Mouse (Mus musculus): ENCODE measurements at regions not wholly inside any gene's neighbourhood (a gene's known extent, or its start where the extent isn't known, plus 50 kb on each side); places are given as distances from the start of the nearest gene placed in this dataset.

DNA sequence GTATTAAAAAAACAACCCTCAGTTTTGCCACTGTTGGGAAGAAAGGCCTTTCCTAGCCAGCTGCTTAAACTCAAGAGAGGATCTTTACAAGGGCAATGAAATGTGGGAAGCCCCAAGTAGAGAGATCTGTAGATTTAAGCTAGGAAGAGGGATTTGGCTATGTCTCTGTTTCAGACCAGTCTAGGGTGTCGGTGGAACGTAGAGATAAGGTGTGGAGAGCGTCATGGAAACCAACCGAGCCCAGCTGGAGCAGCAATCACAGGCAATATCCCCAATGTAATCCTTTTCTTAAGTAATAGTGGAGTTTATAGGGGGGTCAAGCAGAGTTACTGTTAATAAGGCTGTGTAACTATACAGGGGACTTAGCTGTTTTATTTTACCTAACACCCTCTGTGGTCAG lies 204.6 kb upstream of the Mme start:
- no peak for DNase-seq (ENCODE audit: low spot score)

DNA sequence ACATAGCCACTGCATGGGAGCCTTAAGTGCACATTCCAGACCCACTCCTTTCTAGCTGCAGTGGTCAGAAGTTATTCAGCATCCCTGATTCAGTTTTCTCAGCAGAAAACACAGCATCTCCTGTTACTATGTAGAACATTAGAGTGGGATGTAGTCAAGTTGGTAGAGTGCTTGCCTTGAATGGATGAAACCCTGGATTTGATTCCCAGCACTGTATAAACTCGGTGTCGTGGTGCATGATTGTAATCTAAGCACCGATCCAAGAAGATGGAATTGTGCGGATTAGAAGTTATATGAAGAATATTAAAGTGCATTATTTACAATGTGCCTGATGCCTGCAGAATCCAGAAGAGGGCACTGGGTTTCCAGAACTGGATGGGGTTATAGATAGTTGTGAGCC lies 170.6 kb upstream of the Mme start:
- no peak for DNase-seq (ENCODE audit: low spot score)

DNA sequence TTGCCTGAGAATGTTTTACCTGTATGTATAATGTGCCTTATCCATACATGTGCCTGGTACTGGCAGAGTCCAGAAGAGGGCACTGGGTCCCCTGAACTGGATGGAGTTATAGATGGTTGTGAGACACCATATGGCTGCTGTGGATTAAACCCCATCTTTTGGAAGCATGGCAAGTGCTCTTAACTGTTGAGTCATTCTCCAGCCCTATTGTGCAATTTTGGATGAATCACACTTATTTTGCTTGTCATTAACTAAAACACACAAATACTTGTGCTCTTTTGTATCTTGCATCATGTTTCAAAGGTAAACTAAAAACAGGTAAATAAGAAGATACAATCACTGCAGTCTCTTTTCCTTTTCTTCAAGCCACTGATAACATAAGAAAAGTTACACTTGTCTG lies 168.3 kb upstream of the Mme start:
- no peak for DNase-seq (ENCODE audit: low spot score)

DNA sequence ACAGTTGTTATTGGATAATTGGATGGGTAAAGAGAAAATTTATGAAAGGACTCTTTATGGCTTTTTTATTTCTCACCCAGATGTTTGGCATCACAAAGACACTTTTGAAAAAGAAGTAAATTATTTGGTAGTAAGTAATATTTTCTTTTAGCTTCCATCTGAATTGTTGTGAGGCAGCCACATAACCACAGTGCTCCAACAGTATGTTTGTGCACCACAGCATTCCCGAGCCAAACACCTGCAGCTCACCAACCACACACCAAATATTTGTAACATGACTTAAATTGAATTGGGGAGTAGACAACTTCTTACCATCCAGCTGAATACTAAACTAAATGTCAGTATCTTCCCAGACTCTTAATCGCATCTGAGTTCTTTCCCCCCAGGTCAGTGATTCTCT lies 163.2 kb upstream of the Mme start:
- no peak for DNase-seq (ENCODE audit: low spot score)

DNA sequence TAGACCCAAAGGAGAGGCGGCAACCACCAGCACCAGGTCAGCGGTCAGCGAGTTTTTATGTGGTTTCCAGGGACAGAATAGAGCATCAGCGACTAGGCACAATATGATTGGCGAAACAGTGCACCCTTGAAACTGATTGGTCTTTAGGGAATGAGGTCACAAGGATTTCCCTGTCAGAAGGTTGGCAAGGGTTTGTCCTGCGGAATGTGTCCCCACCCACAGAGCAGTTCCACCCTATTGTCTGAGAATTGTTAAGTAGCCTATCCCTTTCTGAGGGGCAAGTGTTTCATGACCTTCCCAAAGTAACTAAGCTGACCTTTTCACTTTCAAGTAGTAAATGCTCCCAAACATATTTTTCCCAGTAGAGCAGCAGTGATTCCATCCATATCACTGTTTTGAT lies 159.2 kb upstream of the Mme start:
- no peak for DNase-seq (ENCODE audit: low spot score)

DNA sequence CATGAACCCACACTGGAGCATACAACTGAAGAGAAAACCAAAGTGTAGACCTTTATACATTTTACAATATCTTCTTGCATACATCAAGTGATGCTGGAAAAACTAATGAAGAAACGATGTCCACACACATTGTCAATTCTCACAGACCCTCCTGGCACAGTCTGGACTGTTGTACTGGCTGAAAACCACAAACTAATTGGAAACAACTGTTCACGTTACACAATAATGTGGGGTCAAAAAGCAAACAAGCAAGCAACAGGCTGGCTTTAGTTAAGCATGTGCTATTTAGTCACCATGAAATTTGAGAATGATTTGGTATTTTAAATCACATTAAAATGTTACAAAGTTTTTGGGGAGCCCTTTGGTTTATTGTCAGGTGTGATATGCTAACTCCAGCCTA lies 155.9 kb upstream of the Mme start:
- no peak for DNase-seq (ENCODE audit: low spot score)

DNA sequence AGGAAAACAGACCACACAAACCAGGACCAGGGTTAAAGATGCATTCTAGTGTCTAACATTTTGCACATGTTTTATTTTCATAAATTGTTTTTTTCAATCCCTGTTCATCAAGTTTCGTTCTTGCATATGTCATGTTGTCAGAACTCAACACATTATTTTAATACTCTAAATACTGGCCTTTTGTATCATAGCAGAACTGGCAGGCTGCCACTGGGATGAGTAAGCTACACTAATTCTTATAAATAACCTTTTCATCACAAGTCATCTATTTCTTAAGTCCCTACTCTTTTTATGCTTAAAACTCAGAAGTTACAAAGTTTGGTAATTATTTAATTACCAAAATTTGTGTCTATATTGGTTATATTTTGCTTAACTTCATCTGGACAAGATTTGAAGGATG lies 148.4 kb upstream of the Mme start:
- DNase-seq (ENCODE audit: low spot score) = no peak

DNA sequence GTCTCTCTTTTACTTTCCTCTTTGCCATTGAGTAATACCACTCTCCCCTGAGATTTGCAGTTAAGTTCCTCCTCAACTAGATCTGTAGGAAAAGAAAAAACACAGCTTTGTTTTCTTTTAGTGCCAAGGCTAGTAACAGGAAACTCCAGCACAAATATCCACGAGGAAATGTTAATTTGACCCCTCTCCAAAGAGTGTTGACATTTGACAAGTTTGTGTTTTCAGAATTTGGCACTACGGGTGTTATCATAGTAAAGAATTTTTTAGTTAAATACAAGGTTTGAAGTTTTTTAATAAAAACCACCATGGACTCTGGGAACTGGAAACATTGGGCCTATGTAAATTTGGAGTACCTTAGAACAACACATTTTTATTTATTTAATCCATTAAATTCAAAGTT lies 126.1 kb upstream of the Mme start:
- no peak for DNase-seq (ENCODE audit: low spot score)

DNA sequence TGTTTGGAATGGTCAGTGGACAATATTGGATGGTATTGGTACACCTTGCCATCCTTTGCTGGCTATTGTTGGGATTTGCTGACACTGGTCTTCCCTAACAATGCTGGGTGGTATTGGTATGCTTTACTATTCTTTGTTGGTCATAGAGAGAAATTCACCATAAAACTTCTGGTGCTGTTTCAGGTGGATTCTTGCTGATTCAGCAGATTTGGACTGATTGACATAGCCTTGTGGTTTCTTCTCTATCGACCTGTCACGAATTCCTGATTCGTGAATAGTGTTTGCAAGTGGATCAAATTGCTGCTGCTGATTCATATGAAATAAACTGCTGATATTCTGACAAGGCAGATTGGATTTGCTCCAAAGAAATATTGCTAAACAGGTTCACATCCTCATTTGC lies 109.5 kb upstream of the Mme start:
- no peak for DNase-seq (ENCODE audit: low spot score)

DNA sequence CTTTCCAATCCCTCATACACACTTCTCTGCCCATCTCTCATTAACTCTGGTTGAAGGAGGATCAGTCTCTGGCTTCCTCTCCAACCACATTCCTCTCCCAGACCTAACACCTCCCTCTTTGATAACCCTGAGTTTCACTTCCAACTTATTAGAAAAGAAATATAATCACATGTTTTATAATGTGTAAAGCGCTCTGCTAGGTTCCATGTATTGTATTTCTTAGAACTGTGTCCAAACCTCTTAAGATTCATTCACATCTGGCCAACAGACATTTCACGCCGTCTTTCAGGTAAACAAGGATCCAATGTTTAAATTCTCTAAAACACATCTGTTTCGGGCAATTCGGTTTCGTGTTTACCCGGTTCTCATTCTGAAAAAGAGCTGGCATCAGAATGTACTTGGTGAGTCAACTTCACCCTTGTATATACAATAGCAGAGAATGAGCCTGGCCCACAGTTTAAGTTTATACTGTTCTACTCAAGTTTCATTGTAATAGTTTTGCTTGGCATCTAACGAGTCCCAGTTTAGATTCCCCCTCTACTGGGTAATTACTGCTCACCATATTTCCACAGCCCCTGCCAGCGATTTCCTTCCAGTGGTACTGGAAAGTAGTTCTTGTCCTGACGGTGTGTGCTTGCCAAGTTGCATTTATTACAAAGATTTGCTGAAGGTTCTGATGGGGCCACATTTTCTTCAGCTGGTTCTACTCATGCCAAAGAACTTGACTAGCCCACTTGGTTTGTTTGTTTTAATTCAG lies 103.8 kb upstream of the Mme start:
- no peak for DNase-seq (ENCODE audit: low spot score)

DNA sequence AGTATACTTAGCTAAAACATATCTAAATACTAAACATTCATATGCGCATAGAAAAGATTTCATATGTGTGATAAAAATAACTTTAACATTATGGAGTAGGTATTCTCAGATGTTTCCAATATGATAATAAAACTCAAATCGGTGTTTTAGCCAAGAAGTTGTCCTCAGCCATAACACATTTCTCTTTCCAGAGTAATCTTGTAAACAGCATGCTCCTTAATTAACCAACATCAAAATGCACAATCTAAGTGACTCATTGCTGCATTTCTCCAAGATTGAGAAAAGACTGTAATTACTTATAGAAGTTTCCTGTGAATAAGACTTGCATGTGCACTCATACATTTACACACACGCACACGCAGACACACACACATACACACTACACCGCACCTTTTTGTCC lies 95.1 kb upstream of the Mme start:
- no peak for DNase-seq (ENCODE audit: low spot score)

DNA sequence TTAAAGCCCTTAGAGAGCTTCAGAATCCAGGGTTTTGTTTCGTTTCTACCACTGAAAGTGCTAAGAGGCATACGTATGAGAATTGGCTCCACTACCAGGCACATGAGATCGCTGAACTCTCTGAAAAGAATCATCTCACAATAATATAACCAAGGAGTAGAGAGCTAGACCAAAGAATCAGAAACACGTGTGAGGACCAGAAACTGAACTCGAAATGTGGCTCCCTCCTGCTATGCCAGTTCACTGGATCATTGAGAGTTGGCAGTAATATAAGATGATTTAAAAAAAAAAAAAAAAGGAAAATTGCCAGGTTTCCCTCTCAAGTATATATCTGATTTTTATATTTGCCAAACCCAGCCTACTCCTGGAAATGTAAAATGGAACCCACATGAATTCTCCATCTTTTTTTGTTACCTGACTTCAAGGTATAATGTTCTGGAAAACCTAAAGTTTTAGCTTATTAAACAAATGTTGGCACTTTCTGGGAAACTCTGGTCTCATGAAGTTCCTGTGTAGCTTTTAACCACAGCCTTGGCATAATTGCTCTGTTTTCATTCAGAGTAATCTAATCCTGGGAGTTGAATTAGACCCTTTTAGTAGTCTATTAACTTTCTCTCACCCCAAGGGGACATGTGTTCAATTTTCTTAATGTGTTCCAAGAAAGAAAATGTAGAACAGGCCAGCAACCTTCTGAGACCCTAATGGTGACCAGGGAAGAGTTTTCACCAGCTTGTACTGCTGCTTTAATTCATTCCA lies 58.7 kb upstream of the Mme start:
- DNase-seq (ENCODE audit: low spot score) = no peak

DNA sequence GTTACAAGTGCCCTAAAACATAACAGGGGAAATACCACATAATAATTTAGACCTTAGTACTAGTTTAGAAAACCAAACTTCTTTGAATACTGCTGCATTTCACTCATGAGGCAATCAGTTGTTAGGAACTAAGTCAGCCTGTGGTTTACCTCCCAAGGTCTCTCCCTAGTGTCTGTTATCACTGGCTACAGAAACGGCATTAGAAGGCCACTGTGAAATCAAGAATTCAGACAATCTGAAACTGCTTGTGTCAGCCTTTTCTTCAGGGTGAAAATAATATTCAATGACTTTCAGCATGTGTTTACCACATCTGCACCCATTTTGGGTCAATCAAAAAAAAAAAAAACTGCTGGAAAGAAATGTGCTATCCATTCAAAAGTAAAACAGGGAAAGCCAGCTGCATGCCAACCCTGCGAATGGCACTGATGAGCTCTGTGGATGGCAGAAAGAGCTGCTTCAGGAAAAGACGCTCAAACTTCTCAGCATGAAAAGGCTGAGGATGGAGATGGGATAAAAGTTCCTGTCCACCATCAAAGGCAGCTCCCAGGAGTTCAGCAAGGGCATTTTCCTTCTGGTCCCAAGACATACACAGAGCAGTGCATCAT lies 53.4 kb upstream of the Mme start:
- peak; percentile 6 for DNase-seq (ENCODE audit: low spot score)

Data from ovary, adult 18-20 months (tissue).